Mouse (Mus musculus): ENCODE measurements around the gene Pld4.

Gene Pld4

DNA sequence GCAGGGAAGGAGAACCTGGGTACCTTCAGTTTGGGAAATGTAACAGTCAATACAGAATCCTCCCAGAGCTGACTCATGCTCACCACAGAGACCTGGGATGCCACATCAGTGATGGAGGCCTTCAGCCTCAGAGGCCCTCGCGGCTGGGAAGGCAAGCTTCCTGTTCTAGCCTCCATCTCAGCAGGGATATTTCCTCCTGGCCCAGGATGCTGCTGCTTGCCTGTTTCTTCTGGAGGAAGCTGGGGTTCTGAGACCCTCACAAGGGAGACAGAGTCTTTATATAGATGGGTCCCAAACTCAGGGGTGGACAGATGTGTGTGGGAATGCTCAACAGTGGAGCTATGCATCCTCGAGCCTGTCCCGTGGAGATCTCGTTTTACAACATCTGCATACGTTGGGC is 13.6 kb downstream of the Pld4 start:
- Histone ChIP-seq H3K9me3 (ENCODE audit: low read length) (no peaks in the 10 kb centered on the region), H3K36me3 (ENCODE audit: insufficient read depth, low read length) (no peaks in the 10 kb centered on the region), H3K4me3 (replicated peaks; ENCODE audit: low read length) (no peak overlapping the region), H3K27me3 (ENCODE audit: insufficient read depth, low read length) (0 out of 2 replicates have a peak, but pooled peaks cover 12% of the 10 kb centered on the region), H3K4me1 (replicated peaks; ENCODE audit: low read depth, low read length) (peaks cover 24% of the 10 kb centered on the region)
- no peak for TF ChIP-seq CTCF (conservative IDR thresholded peaks at IDR 0.05; ENCODE audit: low read length)
- no peak for TF ChIP-seq POU5F1 (IDR thresholded peaks at IDR 0.05; ENCODE audit: borderline replicate concordance, low read length)
- TF ChIP-seq NANOG (IDR thresholded peaks at IDR 0.05; ENCODE audit: borderline replicate concordance, low read length) = no peak

DNA sequence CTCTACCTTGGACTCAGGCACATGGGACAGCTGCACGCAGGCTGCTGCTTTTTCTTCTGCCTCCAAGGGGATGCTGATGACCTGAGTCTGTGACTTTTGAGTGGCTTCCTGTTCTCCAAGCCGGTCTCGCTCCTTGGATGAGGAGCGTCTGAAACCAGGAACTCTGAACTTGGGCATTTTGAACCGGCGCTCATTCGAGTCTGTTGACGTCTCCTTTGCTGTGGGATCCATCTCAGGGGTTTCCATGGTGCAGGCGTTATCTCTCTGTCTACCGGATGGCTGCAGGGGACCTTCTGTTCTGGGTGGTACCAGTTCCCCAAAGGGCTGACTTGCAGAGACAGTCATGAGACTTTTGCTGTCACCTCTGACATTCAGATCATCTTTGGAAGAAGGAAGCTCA is 14.0 kb downstream of the Pld4 start:
- Histone ChIP-seq H3K4me1 (replicated peaks; ENCODE audit: low read depth, low read length) (peaks cover 24% of the 10 kb centered on the region), H3K27me3 (ENCODE audit: insufficient read depth, low read length) (0 out of 2 replicates have a peak, but pooled peaks cover 12% of the 10 kb centered on the region), H3K4me3 (replicated peaks; ENCODE audit: low read length) (no peak overlapping the region), H3K9me3 (ENCODE audit: low read length) (no peaks in the 10 kb centered on the region), H3K36me3 (ENCODE audit: insufficient read depth, low read length) (no peaks in the 10 kb centered on the region)
- TF ChIP-seq NANOG (IDR thresholded peaks at IDR 0.05; ENCODE audit: borderline replicate concordance, low read length) = no peak

DNA sequence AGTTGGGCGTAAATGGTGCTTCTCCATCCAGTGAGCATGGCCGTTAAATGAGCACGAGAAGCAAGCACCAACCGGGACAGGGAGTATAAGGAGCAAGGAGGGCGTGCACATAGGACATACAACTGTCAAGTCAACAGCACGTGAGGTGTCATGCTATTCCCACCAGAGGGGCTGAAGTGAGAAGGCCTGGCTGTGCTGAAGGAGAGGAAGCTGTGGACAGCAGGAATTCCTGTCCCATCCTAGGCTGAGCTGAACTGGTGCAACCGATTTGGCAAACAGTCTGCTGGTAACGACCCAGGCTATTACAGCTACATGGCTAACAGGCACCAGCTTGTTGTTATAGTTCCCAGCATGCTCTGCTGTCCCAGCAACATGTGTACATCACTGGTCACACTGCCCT is 30.6 kb downstream of the Pld4 start:
- H3K27me3 ChIP-seq (ENCODE audit: insufficient read depth, low read length) = no peaks in the 10 kb centered on the region
- H3K4me1 ChIP-seq (replicated peaks; ENCODE audit: low read depth, low read length) = peaks cover 68% of the 10 kb centered on the region
- no peak overlapping the region for H3K4me3 ChIP-seq (replicated peaks; ENCODE audit: low read length)
- peaks cover 9% of the 10 kb centered on the region for H3K36me3 ChIP-seq (ENCODE audit: insufficient read depth, low read length)
- no peaks in the 10 kb centered on the region for H3K9me3 ChIP-seq (ENCODE audit: low read length)
- no peak for TF ChIP-seq NANOG (IDR thresholded peaks at IDR 0.05; ENCODE audit: borderline replicate concordance, low read length)
- TF ChIP-seq POU5F1 (IDR thresholded peaks at IDR 0.05; ENCODE audit: borderline replicate concordance, low read length) = no peak
- no peak for TF ChIP-seq CTCF (conservative IDR thresholded peaks at IDR 0.05; ENCODE audit: low read length)

DNA sequence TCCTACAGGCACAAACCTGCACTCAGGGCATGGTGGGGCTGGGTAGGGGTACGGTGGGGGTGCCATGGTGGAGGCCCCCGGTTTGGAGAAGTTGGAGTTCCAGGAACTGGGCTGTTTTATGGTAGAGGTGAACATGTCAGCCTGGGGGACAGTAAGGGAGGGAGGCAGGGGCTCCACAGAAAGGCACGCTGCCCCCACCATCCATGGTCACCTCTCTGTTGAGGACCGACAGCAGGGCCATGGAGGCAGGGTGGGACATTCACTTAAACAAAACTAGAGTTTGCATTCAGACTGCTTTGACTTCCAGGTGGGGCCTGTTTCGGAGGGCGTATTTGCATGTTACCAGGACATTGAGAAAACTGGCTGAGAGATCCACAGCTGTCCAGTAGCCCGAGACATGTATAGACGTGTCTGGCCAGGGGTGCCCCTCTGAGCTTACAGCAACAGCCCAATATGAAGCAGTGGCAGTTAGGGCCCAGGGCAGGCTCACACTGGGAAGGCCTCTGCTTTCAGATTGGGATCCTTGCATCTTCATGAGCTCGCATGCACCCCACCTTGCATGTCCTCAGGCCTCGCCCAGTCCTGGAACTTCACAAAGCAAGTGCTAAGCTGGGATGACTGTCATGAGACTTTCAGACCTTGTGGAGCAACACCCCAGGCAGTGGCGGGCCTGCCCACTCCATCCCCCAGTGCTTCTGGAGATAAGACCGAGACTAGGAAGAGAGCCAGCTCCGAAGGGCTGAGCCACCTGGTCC is 33.3 kb downstream of the Pld4 start:
- TF ChIP-seq CTCF (conservative IDR thresholded peaks at IDR 0.05; ENCODE audit: low read length) (no peak), NANOG (IDR thresholded peaks at IDR 0.05; ENCODE audit: borderline replicate concordance, low read length) (no peak), POU5F1 (IDR thresholded peaks at IDR 0.05; ENCODE audit: borderline replicate concordance, low read length) (no peak)
- peak overlapping the region; percentile 76 for H3K4me3 ChIP-seq (replicated peaks; ENCODE audit: low read length)
- H3K4me1 ChIP-seq (replicated peaks; ENCODE audit: low read depth, low read length) = peaks cover 80% of the 10 kb centered on the region
- no peaks in the 10 kb centered on the region for H3K9me3 ChIP-seq (ENCODE audit: low read length)
- no peaks in the 10 kb centered on the region for H3K27me3 ChIP-seq (ENCODE audit: insufficient read depth, low read length)
- H3K36me3 ChIP-seq (ENCODE audit: insufficient read depth, low read length) = no peaks in the 10 kb centered on the region

DNA sequence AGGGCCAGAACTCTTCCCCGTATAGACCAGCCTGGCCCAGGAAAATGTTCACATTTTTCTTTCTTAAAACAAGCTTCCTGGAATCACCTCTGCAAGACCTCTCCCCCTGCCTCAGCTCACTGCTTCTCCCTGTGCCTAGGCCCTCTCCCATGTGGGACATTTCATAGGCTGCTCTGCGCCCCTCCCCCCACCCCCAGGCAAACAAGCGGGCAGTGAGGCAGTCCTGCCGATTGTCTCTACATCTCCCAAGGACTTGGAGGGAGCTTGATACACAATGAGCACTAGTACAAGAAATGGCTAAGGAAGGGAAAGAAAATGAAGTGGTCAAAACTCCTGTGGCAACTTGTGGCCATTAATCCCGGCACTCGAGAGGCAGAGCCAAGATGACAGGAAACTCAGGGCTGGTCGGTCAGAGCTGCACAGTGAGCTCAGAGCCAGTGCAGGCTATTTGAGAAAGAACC is 33.9 kb downstream of the Pld4 start:
- peaks cover 87% of the 10 kb centered on the region for H3K4me1 ChIP-seq (replicated peaks; ENCODE audit: low read depth, low read length)
- H3K4me3 ChIP-seq (replicated peaks; ENCODE audit: low read length) = peak overlapping the region; percentile 76
- TF ChIP-seq POU5F1 (IDR thresholded peaks at IDR 0.05; ENCODE audit: borderline replicate concordance, low read length) (no peak), NANOG (IDR thresholded peaks at IDR 0.05; ENCODE audit: borderline replicate concordance, low read length) (no peak), CTCF (conservative IDR thresholded peaks at IDR 0.05; ENCODE audit: low read length) (no peak)
- 0 out of 2 replicates have a peak, but pooled peaks cover 1% of the 10 kb centered on the region for H3K27me3 ChIP-seq (ENCODE audit: insufficient read depth, low read length)
- no peaks in the 10 kb centered on the region for H3K36me3 ChIP-seq (ENCODE audit: insufficient read depth, low read length)
- H3K9me3 ChIP-seq (ENCODE audit: low read length) = no peaks in the 10 kb centered on the region

DNA sequence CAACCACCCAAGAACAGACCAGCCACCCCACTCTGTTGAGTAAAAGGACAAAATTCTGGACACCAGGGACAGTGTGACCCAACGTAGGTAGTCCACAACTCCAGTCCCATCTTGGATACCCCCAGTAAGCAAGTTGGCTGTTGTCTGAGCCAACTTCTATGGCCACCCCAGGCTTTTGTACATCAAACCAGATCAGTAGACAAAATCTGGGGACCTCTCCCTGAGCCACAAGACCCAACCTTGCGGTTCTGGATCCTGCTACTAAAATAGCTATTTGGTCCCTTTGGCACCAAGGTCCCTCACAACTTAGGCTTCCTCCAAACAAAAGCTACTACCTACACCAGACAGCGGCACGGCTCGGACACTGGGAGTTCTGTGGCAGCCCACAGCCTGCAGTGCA is 34.5 kb downstream of the Pld4 start:
- H3K4me1 ChIP-seq (replicated peaks; ENCODE audit: low read depth, low read length) = peaks cover 93% of the 10 kb centered on the region
- H3K4me3 ChIP-seq (replicated peaks; ENCODE audit: low read length) = peak overlapping the region; percentile 76
- TF ChIP-seq NANOG (IDR thresholded peaks at IDR 0.05; ENCODE audit: borderline replicate concordance, low read length) = no peak
- H3K36me3 ChIP-seq (ENCODE audit: insufficient read depth, low read length) = no peaks in the 10 kb centered on the region
- H3K9me3 ChIP-seq (ENCODE audit: low read length) = no peaks in the 10 kb centered on the region
- H3K27me3 ChIP-seq (ENCODE audit: insufficient read depth, low read length) = 0 out of 2 replicates have a peak, but pooled peaks cover 4% of the 10 kb centered on the region

DNA sequence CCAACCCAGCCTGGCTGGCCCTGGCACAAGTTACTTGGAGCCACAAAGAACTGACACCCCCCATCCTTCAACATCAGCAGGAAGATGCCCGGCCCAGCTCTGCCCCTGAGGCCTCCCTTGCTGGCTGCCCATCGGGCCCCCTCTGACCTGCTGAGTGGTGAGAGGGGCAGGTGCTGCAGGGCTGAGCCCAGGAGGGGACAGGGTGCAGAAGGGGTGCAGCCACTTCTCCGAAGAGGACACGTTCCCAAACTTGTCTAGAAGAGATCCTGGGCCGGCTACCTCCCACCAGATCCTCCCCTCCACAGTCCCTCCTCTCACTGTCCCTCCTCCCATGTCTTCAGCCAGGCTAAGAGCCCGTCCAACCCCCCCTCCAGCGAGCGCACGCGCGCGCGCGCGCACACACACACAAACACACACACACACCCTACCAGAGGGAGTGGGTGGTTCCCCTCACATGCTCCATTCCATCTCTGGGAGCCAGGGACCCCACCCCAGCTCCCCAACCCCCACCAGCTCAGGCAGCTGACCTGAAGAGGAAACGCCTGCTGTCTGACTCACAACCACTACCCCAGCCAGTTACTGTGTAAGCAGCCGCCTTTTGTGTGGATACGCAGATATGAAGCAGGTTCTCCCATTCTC is 35.1 kb downstream of the Pld4 start:
- TF ChIP-seq NANOG (IDR thresholded peaks at IDR 0.05; ENCODE audit: borderline replicate concordance, low read length) (no peak), POU5F1 (IDR thresholded peaks at IDR 0.05; ENCODE audit: borderline replicate concordance, low read length) (no peak), CTCF (conservative IDR thresholded peaks at IDR 0.05; ENCODE audit: low read length) (no peak)
- H3K36me3 ChIP-seq (ENCODE audit: insufficient read depth, low read length) = no peaks in the 10 kb centered on the region
- peaks cover 98% of the 10 kb centered on the region for H3K4me1 ChIP-seq (replicated peaks; ENCODE audit: low read depth, low read length)
- H3K27me3 ChIP-seq (ENCODE audit: insufficient read depth, low read length) = peaks cover 6% of the 10 kb centered on the region
- no peaks in the 10 kb centered on the region for H3K9me3 ChIP-seq (ENCODE audit: low read length)
- H3K4me3 ChIP-seq (replicated peaks; ENCODE audit: low read length) = peak overlapping the region; percentile 76

DNA sequence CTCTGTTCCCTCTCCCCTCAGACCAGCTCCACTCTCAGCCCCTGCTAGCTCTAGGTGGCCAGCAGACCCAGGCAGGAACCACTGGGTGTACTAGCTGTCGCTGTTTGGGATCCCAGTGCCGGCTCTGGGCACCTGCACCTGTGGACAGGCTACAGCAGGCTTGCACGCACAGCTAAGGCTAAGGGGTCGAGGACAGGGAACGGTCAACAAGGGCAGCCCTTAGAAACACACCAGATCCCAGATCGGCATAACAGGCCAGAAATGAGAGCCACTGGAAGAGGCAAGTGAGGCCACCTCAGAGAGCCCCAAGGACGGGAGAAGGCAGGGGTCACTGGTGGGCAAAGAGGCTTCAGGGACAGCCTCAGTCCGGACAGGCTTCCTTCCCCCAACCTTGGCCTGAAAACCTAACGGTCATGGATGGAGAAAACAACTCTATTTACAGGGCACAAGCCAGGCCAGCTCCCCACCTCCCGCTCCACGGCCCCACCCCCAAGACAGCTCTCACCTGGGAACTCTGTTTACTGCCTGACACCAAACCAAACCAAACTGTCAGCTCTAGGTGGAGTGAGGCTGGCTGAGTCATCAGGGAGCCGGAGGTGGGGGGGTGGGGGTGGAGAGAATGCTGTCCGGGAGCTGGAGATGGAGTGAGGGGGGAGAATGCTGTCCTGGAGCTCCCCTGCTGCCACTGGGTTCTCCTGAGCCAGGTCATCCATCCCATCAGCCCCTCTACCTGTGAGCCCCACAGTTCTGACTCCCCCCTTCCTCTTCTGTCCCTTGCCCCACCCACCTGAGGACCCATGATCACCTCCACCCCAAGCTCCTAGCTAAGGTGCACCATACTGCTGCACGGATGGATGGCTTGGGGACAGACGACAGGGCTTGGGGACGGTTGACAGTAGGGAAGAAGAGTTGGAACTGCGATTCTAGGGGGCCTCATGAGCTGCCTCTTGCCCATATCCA is 36.4 kb downstream of the Pld4 start:
- H3K9me3 ChIP-seq (ENCODE audit: low read length) = no peaks in the 10 kb centered on the region
- no peaks in the 10 kb centered on the region for H3K36me3 ChIP-seq (ENCODE audit: insufficient read depth, low read length)
- H3K4me3 ChIP-seq (replicated peaks; ENCODE audit: low read length) = peak overlapping the region; percentile 50
- H3K27me3 ChIP-seq (ENCODE audit: insufficient read depth, low read length) = peaks cover 18% of the 10 kb centered on the region
- peaks cover 99% of the 10 kb centered on the region for H3K4me1 ChIP-seq (replicated peaks; ENCODE audit: low read depth, low read length)
- no peak for TF ChIP-seq POU5F1 (IDR thresholded peaks at IDR 0.05; ENCODE audit: borderline replicate concordance, low read length)
- TF ChIP-seq CTCF (conservative IDR thresholded peaks at IDR 0.05; ENCODE audit: low read length) = no peak
- no peak for TF ChIP-seq NANOG (IDR thresholded peaks at IDR 0.05; ENCODE audit: borderline replicate concordance, low read length)

All from E14TG2a.4 (cell line).